Mouse (Mus musculus): ENCODE results near the gene Hmgcr. TPM values are rescaled to one million over a fixed set of nuclear protein-coding genes. Genes with fewer than 3 reads are reported as not detected.

The Hmgcr gene
- polyA plus RNA-seq, 1 experiment from 2014 or later: 30.4 TPM

DNA sequence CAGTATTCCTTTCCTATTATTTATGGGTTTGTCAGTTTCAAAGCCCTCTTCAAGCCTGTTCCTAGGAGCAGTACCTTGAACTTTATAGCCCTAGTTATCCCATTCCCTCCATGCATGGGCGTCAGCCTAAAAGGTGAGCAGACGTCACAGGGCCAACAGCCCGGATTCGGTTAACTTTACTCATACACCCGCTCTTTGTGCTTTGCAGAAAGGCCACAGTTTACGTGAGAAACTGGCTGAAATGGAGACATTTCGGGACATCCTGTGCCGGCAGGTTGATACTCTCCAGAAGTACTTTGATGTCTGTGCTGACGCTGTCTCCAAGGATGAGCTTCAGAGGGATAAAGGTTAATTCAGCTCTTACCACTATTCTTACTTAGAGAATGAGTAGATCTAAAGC, 71.6 kb downstream of the Hmgcr start:
- Histone ChIP-seq H3K27me3 (replicated peaks) (no peaks in the 10 kb centered on the region), H3K27ac (replicated peaks) (no peak overlapping the region), H3K4me3 (no peak overlapping the region), H3K4me2 (no peak overlapping the region), H3K9me3 (no peaks in the 10 kb centered on the region), H3K4me1 (no peaks in the 10 kb centered on the region), H3K9ac (no peak overlapping the region), H3K36me3 (peaks cover 29% of the 10 kb centered on the region)
- no peak for ATAC-seq (ENCODE audit: extremely low read depth, insufficient number of reproducible peaks, low FRiP score, low TSS enrichment)
- WGBS: 93% methylated on average over 9 of the region's 9 CpGs

Other genes starting within 250 kb of the Hmgcr start
- 0.52 and 0.67 TPM in 2 replicates for gene Ankdd1b, start 199.7 kb downstream of the Hmgcr start, polyA plus RNA-seq (2015; fragmentation: Nextera tagmentation; extraction: Ambion mirVana)
- gene Gm17622, start 180.2 kb downstream of the Hmgcr start, polyA plus RNA-seq (2015; fragmentation: Nextera tagmentation; extraction: Ambion mirVana): not detected in 2 replicates
- gene Polk, start 128.4 kb downstream of the Hmgcr start, polyA plus RNA-seq (2015; fragmentation: Nextera tagmentation; extraction: Ambion mirVana): 6.1 and 6.9 TPM in 2 replicates
- gene Col4a3bp, start 128.3 kb downstream of the Hmgcr start, polyA plus RNA-seq (2015; fragmentation: Nextera tagmentation; extraction: Ambion mirVana): 6.9 and 7.6 TPM in 2 replicates
- not detected in 2 replicates for gene Ankrd31, start 77.3 kb upstream of the Hmgcr start, polyA plus RNA-seq (2015; fragmentation: Nextera tagmentation; extraction: Ambion mirVana)

Data from heart, embryonic 13.5 days (tissue).